Mouse (Mus musculus) brain, embryonic 18.5 days (tissue): ENCODE results near the gene Zmym4.
"Not testable (repeated sequence)": the region's sequence is repeated elsewhere in the genome, so short reads cannot be mapped to it uniquely, and the experiment has no call there.

Experiments used
- DNase-seq: peaks from one replicate; pipeline ENCODE4 v3.0.0-alpha.2; 2012; ENCODE audit warnings: low read depth, low spot score

The Zmym4 gene

DNA sequence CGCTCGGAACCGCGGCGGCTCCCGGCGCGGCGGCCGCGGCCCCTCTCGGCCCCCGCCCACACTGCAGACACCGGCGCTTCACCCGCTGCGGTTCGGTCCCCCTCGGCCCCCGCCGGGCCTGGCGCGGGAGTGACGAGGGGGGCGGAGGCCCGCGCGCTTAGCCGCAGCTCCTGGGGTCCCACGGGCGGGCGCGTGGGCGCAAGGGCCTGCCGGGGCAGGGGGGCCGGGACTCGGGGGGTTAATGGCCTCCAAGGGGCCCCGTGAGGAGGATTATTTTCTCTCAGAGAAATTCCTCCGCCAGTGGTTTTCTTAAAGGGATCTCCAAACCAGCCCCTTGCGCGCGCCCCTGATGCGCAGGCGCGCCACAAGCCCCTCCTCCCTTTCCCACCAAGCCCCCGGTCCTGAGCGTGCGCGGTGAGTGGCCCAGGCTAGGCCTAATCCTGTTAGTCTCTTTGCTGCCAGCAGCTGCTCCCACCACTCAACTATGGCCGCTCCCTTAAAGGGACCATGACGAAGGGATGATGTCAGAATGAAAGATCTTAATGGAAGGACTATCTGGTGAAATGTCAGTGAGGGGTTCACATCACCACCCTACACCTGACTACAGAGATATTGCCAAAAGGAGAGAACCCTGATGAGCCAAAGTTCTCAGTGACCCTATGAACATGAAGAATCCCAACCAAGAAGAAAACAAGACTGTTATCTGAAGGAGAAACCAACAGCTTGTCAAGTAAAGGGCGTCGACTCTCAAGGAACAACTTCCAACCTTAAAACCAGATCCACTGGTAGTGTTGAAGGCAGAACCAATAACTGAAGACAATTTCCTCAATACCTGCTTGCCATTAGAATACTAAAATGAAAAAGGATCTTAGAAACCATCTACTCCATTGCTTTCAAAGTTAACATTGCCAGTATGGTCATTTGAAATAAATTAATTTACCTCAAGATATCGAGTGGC lies at the start of gene Zmym4:
TSS of gene Zmym4 (minus strand) at position 272 of the 958 bp plus-strand sequence.
- peak; percentile 95 for DNase-seq

DNA sequence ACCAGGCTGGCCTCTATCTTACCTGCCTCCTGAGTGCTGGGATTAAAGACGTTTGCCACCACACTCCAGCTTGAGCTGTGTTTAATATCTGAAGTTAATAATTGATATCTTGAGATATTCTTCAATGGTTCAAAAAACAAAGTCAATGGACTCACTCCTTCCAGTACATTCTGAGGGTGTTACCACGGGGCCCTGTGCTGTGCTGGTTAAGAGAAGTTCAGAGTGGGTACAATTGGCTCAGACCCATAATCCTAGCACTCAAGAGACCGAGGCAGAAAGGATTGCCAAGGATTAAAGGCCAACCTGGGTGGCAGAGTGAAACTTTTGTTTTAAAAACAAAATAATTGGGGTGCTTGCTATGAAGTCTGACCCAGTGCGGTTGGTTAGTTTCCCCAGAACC lies 48.4 kb upstream of the Zmym4 start:
- DNase-seq = no peak

DNA sequence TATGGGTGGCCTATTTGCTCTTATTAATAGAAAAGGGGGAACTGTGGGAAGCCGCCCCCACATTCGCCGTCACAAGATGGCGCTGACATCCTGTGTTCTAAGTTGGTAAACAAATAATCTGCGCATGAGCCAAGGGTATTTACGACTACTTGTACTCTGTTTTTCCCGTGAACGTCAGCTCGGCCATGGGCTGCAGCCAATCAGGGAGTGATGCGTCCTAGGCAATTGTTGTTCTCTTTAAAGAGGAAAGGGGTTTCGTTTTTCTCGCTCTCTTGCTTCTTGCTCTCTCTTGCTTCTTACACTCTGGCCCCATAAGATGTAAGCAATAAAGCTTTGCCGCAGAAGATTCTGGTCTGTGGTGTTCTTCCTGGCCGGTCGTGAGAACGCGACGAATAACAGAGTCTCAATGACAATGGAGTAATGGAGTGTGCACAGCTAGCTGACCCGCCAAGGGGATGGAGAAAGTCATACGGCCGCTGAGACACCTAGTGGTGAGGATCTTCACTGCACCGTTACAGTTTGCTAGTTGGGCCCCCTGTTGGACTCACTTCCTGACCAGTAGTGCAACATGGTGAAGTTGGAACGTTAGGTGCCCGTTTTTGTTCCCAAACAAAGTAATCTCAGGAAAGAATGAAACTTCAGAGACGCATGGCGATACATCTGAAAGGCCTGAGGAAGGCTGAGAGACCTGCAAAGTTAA lies 47.5 kb upstream of the Zmym4 start:
- not testable (repeated sequence) for DNase-seq

DNA sequence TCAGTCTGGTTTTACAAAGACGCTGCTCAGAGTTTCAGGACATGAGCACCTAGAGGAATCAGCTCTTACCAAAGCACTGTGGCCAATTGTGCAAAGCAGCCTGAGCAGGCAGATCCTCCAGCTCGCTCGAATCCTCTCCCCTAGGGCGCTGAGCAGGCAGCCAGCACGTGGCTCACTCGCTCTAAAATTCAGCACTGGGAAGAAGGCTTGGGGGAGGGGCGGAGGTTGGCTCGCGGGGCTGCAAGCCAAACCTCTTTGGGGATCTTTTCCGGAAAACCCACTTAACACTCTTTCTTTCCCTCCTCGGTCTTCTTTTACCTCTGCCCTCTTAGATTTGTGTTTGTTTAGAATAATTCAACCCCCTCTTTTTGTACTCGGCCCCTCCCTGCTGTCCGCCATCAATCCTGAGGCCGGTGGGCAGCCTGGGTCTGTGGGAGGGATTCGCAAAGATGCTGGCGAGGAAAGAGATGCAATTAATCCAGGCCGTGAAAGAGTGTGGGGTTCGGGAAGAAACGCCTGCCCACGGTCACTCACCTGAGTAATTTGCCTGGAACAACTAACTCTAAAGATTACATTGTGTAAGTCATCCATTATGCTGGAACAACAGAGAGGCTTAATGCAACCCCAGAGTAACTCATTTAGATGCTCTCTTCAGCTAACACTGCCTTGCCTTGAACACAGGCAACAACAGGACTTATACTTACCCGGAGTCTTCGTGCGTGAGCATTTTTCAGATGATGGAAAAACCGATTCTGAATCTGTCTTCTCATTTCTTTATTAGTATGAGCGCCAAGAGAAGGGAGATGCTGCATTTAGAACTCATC lies 37.4 kb upstream of the Zmym4 start:
- no peak for DNase-seq

DNA sequence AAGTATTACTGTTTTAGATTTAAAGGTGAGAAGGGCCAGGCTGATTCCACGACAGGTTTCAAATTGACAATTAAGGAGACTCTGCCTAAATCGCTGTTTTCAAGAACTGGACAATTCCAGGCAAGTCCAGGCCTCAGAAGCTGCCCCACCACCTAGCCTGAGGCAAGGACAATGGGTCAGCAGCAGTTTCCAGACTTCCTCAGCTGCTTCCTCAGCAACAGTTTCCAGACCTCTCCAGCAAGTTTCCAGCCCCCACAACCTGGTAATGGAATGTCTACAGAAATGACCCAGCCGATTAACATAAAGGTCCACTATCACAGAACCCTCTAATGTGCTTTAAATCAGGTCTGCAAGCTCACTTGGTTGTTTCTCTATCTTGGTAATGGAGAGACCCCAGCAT lies 36.4 kb upstream of the Zmym4 start:
- DNase-seq = no peak

DNA sequence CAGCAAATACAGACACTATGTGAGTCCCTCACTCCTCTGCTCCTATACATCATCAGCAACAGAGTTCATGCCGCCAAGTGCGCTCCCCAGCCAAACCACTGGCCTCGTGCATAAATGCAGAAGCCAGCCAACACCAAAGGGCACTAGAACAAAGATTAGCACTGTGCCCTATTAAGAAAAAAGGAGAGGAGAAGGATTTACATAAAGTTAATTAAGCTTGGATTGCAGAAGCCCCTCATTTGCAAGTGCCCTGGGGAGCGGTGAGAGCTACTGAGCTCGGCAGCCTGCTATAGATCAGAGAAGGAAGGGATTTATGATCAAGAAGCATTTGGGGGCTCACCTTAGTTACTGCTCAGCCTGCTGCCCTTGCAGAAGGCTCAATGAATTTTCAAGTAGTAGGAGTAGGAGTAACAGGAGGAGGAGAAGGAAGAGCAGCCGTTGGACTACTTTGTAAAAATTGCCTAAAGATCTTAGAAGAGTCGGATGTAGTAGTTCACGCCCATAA lies 32.7 kb upstream of the Zmym4 start:
- no peak for DNase-seq

DNA sequence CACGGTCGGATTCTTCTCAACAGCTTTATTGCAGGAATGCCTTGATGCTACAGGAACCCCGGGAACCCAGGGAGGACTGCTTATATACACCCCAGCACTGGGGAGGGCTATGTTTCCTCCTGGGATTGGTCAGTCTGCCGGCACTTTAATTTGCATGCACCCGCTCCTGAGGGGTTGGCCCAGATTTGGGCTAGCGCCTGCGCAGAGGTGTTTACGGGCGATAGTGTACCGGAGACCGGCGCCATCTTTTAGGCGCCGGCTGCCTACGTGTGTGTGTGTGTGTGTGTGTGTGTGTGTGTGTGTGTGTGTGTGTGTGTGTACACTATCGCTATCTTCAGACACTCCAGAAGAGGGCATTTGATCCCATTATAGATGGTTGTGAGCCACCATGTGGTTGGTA lies 31.4 kb upstream of the Zmym4 start:
- DNase-seq = not testable (repeated sequence)

DNA sequence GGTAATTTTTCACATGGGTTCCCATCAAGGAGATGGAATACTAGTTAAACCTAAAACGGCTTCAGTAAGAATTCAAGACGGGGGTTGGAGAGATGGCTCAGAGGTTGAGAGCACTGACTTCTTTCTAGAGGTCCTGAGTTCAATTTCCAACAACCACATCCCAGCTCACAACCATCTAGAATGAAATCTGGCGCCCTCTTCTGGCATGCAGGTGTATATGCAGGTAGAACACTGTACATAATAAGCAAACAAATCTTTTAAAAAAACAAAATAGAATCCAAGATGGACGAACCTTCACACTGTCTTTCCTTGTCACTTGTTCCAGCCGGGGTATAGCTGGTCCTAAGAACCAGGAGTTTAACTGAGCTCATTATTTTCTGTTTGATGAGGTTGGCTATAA lies 24.4 kb upstream of the Zmym4 start:
- no peak for DNase-seq

DNA sequence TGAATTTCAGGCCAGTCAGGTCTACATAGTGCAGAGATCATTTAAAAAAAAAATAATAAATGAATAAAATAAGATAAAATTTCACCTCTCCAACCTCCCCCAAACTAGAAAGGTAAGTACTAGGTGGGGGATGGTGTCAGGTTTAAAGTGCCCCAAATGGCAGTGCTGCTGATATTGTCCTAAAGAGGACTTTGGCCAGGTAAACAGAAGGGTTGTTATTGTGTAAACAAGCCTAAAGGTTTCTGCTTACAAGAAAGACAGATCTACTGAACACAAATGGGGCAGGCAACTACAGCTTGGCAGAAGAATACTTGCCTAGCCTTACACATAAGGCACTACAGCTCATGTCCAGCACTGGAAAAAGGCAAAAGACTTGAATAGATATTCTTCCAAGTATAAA lies 22.6 kb upstream of the Zmym4 start:
- DNase-seq = no peak

DNA sequence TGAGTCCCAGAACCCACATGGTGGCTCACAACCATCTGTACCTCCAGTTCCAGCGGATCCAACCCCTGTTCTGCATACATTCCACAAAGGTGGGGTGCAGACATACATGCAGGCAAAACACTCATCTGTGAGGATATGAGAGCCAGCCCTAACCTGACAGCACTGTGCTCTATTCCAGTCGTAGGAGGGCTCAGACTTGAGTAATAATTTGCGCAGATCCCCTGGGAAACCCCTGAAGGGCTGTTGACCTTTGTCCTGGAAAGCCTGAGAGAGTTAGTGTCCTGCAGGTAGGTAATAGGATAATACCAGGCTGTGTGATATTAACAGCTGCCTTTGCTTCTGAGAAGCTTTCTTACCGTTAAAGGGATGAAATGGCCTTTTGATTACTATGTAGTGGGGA lies 20.6 kb upstream of the Zmym4 start:
- DNase-seq = no peak

DNA sequence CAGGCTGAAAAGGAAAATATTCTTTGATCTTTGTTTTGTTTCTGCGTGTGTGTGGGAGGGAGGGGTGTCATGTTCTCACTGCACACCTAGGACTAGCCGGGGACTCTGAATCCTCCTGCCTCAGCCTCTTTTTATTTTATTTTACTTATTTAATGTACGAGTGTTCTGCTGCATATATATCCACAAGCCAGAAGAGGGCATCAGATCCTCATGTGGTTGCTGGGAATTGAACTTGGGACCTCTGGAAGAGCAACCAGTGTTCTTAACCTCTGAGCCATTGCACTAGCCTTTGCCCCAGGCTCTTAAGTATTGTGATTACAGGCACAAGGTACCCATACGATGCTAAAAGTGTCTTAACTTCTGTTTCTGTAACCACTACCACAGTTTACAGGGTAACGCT lies 18.8 kb upstream of the Zmym4 start:
- no peak for DNase-seq

DNA sequence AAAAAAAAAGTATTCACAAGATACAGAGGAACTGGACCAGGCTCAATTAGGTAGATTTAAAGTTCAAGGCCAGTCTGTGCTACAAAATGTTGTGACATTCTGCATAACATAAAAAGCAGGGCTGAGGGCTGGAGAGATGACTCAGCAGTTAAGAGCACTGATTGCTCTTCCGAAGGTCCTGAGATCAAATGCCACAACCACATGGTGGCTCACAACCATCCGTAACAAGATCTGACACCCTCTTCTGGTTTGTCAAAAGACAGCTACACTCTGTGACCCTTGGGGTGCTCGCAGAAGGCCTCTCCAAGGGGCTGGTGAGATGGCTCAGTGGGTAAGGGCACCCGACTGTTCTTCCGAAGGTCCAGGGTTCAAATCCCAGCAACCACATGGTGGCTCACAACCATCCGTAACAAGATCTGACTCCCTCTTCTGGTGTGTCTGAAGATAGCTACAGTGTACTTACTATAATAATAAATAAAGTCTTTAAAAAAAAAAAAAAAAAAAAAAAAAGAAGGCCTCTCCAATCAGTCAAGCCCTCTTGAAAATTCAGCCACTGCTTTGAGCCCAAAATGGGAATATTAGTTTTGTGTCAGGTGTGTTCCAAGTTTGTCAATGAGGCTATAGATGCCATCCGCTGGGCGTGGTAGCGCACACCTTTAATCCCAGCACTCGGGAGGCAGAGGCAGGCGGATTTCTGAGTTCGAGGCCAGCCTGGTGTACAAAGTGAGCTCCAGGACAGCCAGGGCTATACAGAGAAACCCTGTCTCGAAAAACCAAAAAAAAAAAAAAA lies 16.0 kb upstream of the Zmym4 start:
- not testable (repeated sequence) for DNase-seq

DNA sequence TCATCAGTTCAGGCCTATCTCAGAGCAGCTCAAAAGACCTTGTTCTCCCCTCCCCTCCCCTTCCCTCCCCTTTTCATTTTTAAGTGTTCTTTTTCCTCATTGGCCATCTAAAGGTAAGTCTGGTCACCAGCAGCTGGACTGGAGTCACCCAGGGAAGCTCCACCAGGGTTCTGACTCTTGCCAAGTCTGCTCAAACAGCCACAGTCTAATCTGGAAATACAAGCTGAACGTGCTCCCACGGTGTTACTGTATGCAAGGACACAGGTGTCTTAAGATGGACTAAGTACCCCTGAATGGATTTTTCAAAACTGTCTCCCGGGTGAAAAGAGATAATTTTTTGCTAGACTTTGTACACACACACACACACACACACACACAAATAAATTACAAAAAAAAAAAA lies 15.4 kb upstream of the Zmym4 start:
- no peak for DNase-seq

DNA sequence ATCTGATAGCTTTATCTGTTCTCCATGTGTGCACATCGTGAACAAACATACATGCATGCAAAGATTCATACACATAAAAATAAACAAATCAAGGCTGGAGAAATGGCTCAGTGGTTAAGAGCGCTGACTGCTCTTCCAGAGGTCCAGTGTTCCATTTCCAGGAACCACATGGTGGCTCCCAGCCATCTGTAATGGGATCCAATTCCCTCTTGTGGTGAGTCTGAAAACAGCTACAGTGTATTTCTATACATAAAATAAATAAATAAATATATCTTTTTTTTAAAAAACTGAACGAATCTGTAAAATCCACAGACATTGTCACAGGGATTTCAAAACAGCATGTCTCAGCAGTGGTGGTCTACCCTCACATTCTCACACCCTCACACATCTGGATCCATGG lies 10.8 kb upstream of the Zmym4 start:
- no peak for DNase-seq

DNA sequence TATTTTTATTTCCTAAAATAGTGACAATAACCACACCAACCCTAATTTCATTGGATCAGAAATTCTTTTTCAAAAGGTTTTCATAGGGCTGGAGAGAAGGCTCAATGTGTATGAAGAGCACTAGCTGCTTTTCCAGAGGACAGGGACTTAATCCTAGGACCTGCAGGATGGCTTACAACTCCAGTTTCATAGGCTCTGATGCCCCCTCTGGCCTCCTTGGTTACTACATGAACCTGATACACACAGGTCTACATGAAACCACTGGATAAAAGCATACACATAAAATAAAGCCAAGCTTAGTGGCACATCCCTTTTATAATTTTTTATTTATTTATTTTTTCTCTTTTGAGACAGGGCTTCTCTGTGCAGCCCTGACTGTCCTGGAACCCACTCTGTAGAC lies 9.5 kb upstream of the Zmym4 start:
- DNase-seq = no peak

DNA sequence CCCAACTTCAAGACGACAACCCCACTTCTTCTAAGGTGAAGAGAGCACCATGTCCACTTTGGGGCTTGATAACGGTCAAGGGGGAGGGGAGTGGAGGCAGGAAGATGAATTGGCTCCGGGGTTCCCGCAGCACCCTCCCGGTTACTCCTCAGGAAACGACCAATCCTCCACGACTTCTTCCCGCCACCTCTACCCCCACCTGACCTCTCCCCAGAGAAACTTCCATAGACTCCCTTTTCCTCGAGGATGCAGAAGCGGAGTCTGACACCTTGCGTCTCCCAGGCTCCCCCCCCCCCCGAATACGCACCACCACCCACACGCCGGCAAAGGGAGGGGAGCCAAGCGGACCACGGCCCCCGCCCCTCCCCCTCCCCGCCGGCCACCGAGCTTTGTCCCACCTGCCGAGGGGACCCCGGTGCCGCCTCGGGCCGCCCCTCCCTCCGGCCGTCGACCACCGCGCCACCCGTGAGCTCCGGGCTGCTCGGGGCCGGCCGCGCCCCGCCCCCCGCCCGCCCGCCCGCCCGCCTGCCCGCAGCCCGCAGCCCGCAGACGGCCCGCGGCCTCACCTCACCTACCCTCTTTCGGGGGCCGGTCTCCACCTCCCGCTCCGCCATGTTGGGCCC lies 583 bp downstream of the Zmym4 start:
- DNase-seq = no peak

DNA sequence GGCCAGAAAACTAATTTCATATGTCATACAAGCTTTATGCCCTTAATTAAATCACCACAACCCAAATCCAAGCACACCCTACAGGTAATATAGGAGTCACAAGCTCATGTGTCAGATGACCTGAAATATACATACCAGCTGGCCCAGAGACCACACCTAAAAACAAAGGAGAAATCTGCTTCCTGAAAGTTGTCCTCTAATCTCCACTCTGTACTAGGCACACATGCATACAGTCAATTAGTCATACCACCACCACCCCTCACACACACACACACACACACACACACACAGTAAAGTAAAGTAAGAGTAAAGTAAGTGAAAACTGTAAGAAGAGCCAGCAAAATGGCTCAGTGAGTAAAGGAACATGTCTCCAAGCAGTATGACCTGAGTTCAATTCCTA lies 9.3 kb downstream of the Zmym4 start:
- no peak for DNase-seq

DNA sequence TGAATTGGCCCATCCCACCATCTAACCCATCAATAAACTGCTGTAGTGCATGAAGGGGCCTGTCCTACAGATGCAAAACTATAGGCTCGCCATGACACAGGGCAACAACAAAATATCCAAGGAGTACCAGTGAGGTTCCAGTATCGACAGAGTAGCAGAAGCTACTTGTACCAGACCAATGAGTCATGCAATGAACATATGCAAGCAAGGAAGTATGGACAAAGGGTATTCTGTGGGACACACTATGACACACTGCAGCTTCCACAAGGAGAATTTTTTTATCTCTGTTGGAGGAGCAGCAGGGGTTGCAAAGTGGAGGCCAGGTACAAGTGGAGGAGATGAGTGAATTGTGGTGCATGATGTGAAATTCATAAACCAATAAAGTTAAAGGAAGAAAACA lies 9.7 kb downstream of the Zmym4 start:
- DNase-seq = no peak

DNA sequence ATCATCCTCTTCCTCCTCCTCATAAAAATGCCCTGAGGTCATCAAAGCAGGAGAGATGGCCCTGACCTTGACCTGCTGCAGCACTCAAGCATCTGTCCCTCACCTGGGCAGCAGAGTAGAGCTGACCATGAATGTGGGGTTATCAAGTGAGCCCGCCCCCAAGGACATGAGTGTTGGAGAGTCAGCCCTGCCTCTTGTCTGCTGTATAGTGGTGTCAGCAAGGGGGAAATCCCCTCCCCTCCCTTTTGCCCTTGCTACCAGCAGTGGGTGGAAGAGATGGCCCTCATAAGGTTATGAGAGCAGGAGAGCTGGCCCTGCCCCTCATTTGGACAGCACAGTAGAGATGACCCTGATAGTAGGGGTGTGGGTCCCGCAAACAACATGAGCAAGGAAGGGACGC lies 10.5 kb downstream of the Zmym4 start:
- no peak for DNase-seq

DNA sequence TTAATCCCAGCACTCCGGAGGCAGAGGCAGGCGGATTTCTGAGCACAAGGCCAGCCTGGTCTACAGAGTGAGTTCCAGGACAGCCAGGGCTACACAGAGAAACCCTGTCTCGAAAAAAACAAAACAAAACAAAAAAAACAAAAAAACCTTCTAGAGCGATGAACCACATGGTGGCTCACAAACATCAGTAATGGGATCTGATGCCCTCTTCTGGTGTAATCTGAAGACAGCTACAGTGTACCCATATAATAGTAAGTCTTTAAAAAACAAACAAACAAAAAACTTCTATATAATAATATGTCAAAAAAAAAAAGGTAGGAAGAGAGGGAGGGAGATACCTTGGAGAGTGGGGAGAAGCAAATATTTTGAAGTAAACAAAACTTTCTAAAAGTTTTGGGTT lies 17.1 kb downstream of the Zmym4 start:
- DNase-seq = not testable (repeated sequence)

DNA sequence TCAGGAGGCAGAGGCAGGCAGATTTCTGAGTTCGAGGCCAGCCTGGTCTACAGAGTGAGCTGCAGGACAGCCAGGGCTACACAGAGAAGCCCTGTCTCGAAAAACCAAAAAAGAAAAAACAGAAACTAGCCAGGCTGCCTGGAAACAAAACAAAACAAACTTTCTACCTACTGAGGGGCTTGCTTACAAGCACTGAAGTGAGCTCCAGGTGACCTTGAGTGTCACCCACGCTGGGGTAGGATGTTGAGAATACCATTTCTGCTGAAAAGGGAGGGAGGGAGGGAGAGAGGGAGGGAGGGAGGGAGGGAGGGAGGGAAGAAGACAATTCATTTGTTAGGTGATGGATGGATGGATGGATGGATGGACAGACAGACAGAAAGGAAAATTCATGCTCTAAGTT lies 24.5 kb downstream of the Zmym4 start:
- no peak for DNase-seq
